Mouse (Mus musculus) embryonic facial prominence, embryonic 15.5 days (tissue): ENCODE results near the gene F2rl1. TPM values are rescaled to one million over a fixed set of nuclear protein-coding genes. Genes with fewer than 3 reads are reported as not detected.

Experiments used
- polyA plus RNA-seq: library from polyadenylated mRNA; unstranded; fragments of >200 nt; fragmentation: Nextera tagmentation; extraction: Ambion mirVana; gene quantifications from 2 replicates; pipeline ENCODE4 v1.2.1, GENCODE M21; 2015

Gene F2rl1
- polyA plus RNA-seq, 1 experiment from 2014 or later = 5.1 TPM

Other genes starting within 250 kb of the F2rl1 start
- 57.1 and 59.8 TPM in 2 replicates for gene Zbed3, start 201.6 kb downstream of the F2rl1 start, polyA plus RNA-seq
- 35.1 and 35.2 TPM in 2 replicates for gene Aggf1, start 149.9 kb downstream of the F2rl1 start, polyA plus RNA-seq
- 0.09 and 0.68 TPM in 2 replicates for gene Crhbp, start 80.3 kb downstream of the F2rl1 start, polyA plus RNA-seq
- gene S100z, start 46.5 kb downstream of the F2rl1 start, polyA plus RNA-seq = 5.2 and 6.3 TPM in 2 replicates
- gene F2r, start 93.3 kb upstream of the F2rl1 start, polyA plus RNA-seq = 81.7 and 82.3 TPM in 2 replicates
- 0.31 and 0.32 TPM in 2 replicates for gene F2rl2, start 171.6 kb upstream of the F2rl1 start, polyA plus RNA-seq